Mouse (Mus musculus) heart, embryonic 13.5 days (tissue): ENCODE data around the gene Mia2. TPM values are rescaled to one million over a fixed set of nuclear protein-coding genes. Genes with fewer than 3 reads are reported as not detected.

ENCODE experiments used
- ATAC-seq: fragments of 200-750 bp; cut with Nextera tagmentation; 2 replicates; pipeline ENCODE4 v1.8.0; 2017; ENCODE audit warnings: moderate TSS enrichment; ENCODE audit not compliant: insufficient number of reproducible peaks, low FRiP score, low TSS enrichment; ENCODE audit errors: extremely low read depth
- H3K27ac ChIP-seq: fragments of 300-500 bp; sonication (generic); replicated peaks from 2 replicates; pipeline ENCODE4 v1.5.1; 2015; ENCODE audit warnings: moderate library complexity, mild to moderate bottlenecking, inconsistent platforms
- H3K27me3 ChIP-seq: fragments of 300-500 bp; sonication (generic); replicated peaks from 2 replicates; pipeline ENCODE4 v1.6.1; 2015; ENCODE audit warnings: mild to moderate bottlenecking, inconsistent platforms
- H3K36me3 ChIP-seq: fragments of 300-500 bp; sonication (generic); 2 replicates; pipeline ENCODE4 v1.6.1; 2015; ENCODE audit warnings: mild to moderate bottlenecking, inconsistent platforms
- H3K4me1 ChIP-seq: fragments of 300-500 bp; sonication (generic); 2 replicates; pipeline ENCODE4 v1.6.1; 2015; ENCODE audit warnings: inconsistent platforms
- H3K4me2 ChIP-seq: fragments of 300-500 bp; sonication (generic); 2 replicates; pipeline ENCODE4 v1.6.1; 2015; ENCODE audit warnings: inconsistent platforms, mild to moderate bottlenecking, moderate library complexity
- H3K4me3 ChIP-seq: fragments of 300-500 bp; sonication (generic); 2 replicates; pipeline ENCODE4 v1.5.1; 2015; ENCODE audit warnings: moderate library complexity, mild to moderate bottlenecking, inconsistent platforms
- H3K9ac ChIP-seq: fragments of 300-500 bp; sonication (generic); 2 replicates; pipeline ENCODE4 v1.6.1; 2015; ENCODE audit warnings: inconsistent platforms, mild to moderate bottlenecking, moderate library complexity
- H3K9me3 ChIP-seq: fragments of 300-500 bp; sonication (generic); 2 replicates; pipeline ENCODE4 v1.6.1; 2016; ENCODE audit warnings: inconsistent platforms
- WGBS: fragments of 180-500 bp; shearing (Covaris S2); methylation state at CpG from one replicate; pipeline ENCODE4 v1.1.7; 2015; ENCODE audit warnings: mixed read lengths; 5-methylcytosine and 5-hydroxymethylcytosine counted together
- polyA plus RNA-seq: library from polyadenylated mRNA; unstranded; fragments of >200 nt; fragmentation: Nextera tagmentation; extraction: Ambion mirVana; gene quantifications from 2 replicates; pipeline ENCODE4 v1.2.1, GENCODE M21; 2015

The Mia2 gene
- polyA plus RNA-seq, 1 experiment from 2014 or later = 34.8 TPM

GRCm38 (mm10) chr12:59132940-59133339, 37.3 kb downstream of the Mia2 start:
- Histone ChIP-seq H3K27me3 (no peaks in the 10 kb centered on the region), H3K27ac (no peak overlapping the region), H3K4me2 (peak overlapping the region; percentile 79), H3K36me3 (peaks cover 10% of the 10 kb centered on the region), H3K9me3 (no peaks in the 10 kb centered on the region), H3K9ac (no peak overlapping the region), H3K4me1 (peaks cover 40% of the 10 kb centered on the region), H3K4me3 (peak overlapping the region; percentile 92; the same call in 1 of the 2 replicates)
- no peak for ATAC-seq
- 76% methylated on average over 7 of the region's 7 CpGs for WGBS

GRCm38 (mm10) chr12:59133437-59133999, 37.9 kb downstream of the Mia2 start:
- no peaks in the 10 kb centered on the region for H3K9me3 ChIP-seq
- peaks cover 40% of the 10 kb centered on the region for H3K4me1 ChIP-seq
- peak overlapping the region; percentile 79 for H3K4me2 ChIP-seq
- H3K36me3 ChIP-seq = peaks cover 14% of the 10 kb centered on the region
- no peak overlapping the region for H3K4me3 ChIP-seq
- H3K9ac ChIP-seq = no peak overlapping the region
- H3K27me3 ChIP-seq = no peaks in the 10 kb centered on the region
- no peak for ATAC-seq
- no peak overlapping the region for H3K27ac ChIP-seq
- 79% methylated on average over 10 of the region's 10 CpGs for WGBS

GRCm38 (mm10) chr12:59135096-59135495, 39.5 kb downstream of the Mia2 start:
- ATAC-seq = no peak
- no peak overlapping the region for H3K4me2 ChIP-seq
- H3K4me1 ChIP-seq = peaks cover 36% of the 10 kb centered on the region
- no peak overlapping the region for H3K4me3 ChIP-seq
- no peaks in the 10 kb centered on the region for H3K27me3 ChIP-seq
- H3K27ac ChIP-seq = peak overlapping the region; percentile 28; the same call in 1 of the 2 replicates
- peaks cover 29% of the 10 kb centered on the region for H3K36me3 ChIP-seq
- H3K9ac ChIP-seq = no peak overlapping the region
- 73% methylated on average over 4 of the region's 4 CpGs for WGBS
- no peaks in the 10 kb centered on the region for H3K9me3 ChIP-seq

GRCm38 (mm10) chr12:59135533-59136300, 40.1 kb downstream of the Mia2 start:
- no peaks in the 10 kb centered on the region for H3K9me3 ChIP-seq
- H3K4me1 ChIP-seq = peaks cover 33% of the 10 kb centered on the region
- 69% methylated on average over 13 of the region's 13 CpGs for WGBS
- no peak overlapping the region for H3K4me2 ChIP-seq
- peak overlapping the region; percentile 28; the same call in 1 of the 2 replicates for H3K27ac ChIP-seq
- no peak for ATAC-seq
- H3K36me3 ChIP-seq = peaks cover 33% of the 10 kb centered on the region
- no peak overlapping the region for H3K4me3 ChIP-seq
- H3K27me3 ChIP-seq = no peaks in the 10 kb centered on the region
- no peak overlapping the region for H3K9ac ChIP-seq

GRCm38 (mm10) chr12:59137031-59137430, 41.4 kb downstream of the Mia2 start:
- H3K27ac ChIP-seq = no peak overlapping the region
- no peak overlapping the region for H3K4me2 ChIP-seq
- H3K27me3 ChIP-seq = no peaks in the 10 kb centered on the region
- no peak overlapping the region for H3K4me3 ChIP-seq
- H3K4me1 ChIP-seq = peaks cover 32% of the 10 kb centered on the region
- no peak overlapping the region for H3K9ac ChIP-seq
- no peaks in the 10 kb centered on the region for H3K9me3 ChIP-seq
- H3K36me3 ChIP-seq = peaks cover 45% of the 10 kb centered on the region
- 84% methylated on average over 6 of the region's 6 CpGs for WGBS
- ATAC-seq = no peak

- H3K36me3 ChIP-seq = peaks cover 68% of the 10 kb centered on the region
Observed at GRCm38 (mm10) chr12:59139372-59139771, 43.8 kb downstream of the Mia2 start.

GRCm38 (mm10) chr12:59145130-59145529, 49.5 kb downstream of the Mia2 start:
- ATAC-seq = no peak
- Histone ChIP-seq H3K9ac (no peak overlapping the region), H3K9me3 (no peaks in the 10 kb centered on the region), H3K4me3 (no peak overlapping the region), H3K4me1 (no peaks in the 10 kb centered on the region), H3K4me2 (no peak overlapping the region), H3K36me3 (peaks cover 89% of the 10 kb centered on the region), H3K27me3 (no peaks in the 10 kb centered on the region), H3K27ac (no peak overlapping the region)

More at GRCm38 (mm10) chr12:59139372-59139771, 43.8 kb downstream of the Mia2 start:
- Histone ChIP-seq H3K9ac (no peak overlapping the region), H3K27ac (no peak overlapping the region), H3K27me3 (no peaks in the 10 kb centered on the region), H3K4me2 (no peak overlapping the region), H3K4me1 (peaks cover 11% of the 10 kb centered on the region; the same call in 1 of the 2 replicates), H3K9me3 (no peaks in the 10 kb centered on the region), H3K4me3 (no peak overlapping the region)
- no peak for ATAC-seq
- WGBS = 90% methylated on average over 2 of the region's 2 CpGs

- H3K9me3 ChIP-seq = no peaks in the 10 kb centered on the region
- whole genome bisulfite sequencing = 92% methylated on average over 4 of the region's 4 CpGs
- no peak overlapping the region for H3K27ac ChIP-seq
- H3K4me1 ChIP-seq = no peaks in the 10 kb centered on the region
- H3K27me3 ChIP-seq = no peaks in the 10 kb centered on the region
- H3K9ac ChIP-seq = no peak overlapping the region
- no peak overlapping the region for H3K4me3 ChIP-seq
- peaks cover 91% of the 10 kb centered on the region for H3K36me3 ChIP-seq
- ATAC-seq = no peak
- H3K4me2 ChIP-seq = no peak overlapping the region
Observed at GRCm38 (mm10) chr12:59149691-59150090, 54.1 kb downstream of the Mia2 start.

GRCm38 (mm10) chr12:59161091-59161490, 65.5 kb downstream of the Mia2 start:
- H3K4me2 ChIP-seq = no peak overlapping the region
- no peak overlapping the region for H3K27ac ChIP-seq
- H3K9ac ChIP-seq = no peak overlapping the region
- no peak overlapping the region for H3K4me3 ChIP-seq
- no peaks in the 10 kb centered on the region for H3K4me1 ChIP-seq
- H3K9me3 ChIP-seq = no peaks in the 10 kb centered on the region
- 67% methylated on average over 2 of the region's 2 CpGs for WGBS
- H3K36me3 ChIP-seq = peaks cover 88% of the 10 kb centered on the region
- ATAC-seq = no peak
- H3K27me3 ChIP-seq = no peaks in the 10 kb centered on the region

GRCm38 (mm10) chr12:59162797-59163196, 67.2 kb downstream of the Mia2 start:
- no peaks in the 10 kb centered on the region for H3K9me3 ChIP-seq
- 95% methylated on average over 2 of the region's 2 CpGs for WGBS

GRCm38 (mm10) chr12:59164522-59164921, 68.9 kb downstream of the Mia2 start:
- Histone ChIP-seq H3K4me3 (no peak overlapping the region), H3K4me1 (no peaks in the 10 kb centered on the region), H3K9me3 (no peaks in the 10 kb centered on the region), H3K4me2 (no peak overlapping the region), H3K9ac (no peak overlapping the region), H3K27me3 (no peaks in the 10 kb centered on the region), H3K27ac (no peak overlapping the region), H3K36me3 (peaks cover 85% of the 10 kb centered on the region)
- WGBS = 69% methylated on average over 6 of the region's 6 CpGs
- no peak for ATAC-seq

More at GRCm38 (mm10) chr12:59162797-59163196, 67.2 kb downstream of the Mia2 start:
- Histone ChIP-seq H3K4me1 (no peaks in the 10 kb centered on the region), H3K9ac (no peak overlapping the region), H3K27ac (no peak overlapping the region), H3K4me2 (no peak overlapping the region), H3K36me3 (peaks cover 86% of the 10 kb centered on the region), H3K27me3 (no peaks in the 10 kb centered on the region), H3K4me3 (no peak overlapping the region)
- ATAC-seq = no peak

- peaks cover 85% of the 10 kb centered on the region for H3K36me3 ChIP-seq
- WGBS = 89% methylated on average over 4 of the region's 4 CpGs
- H3K4me3 ChIP-seq = no peak overlapping the region
- H3K9me3 ChIP-seq = no peaks in the 10 kb centered on the region
- H3K27me3 ChIP-seq = no peaks in the 10 kb centered on the region
- no peaks in the 10 kb centered on the region for H3K4me1 ChIP-seq
- ATAC-seq = no peak
- no peak overlapping the region for H3K9ac ChIP-seq
- no peak overlapping the region for H3K27ac ChIP-seq
- H3K4me2 ChIP-seq = no peak overlapping the region
Observed at GRCm38 (mm10) chr12:59166557-59166956, 71.0 kb downstream of the Mia2 start.
